Mouse (Mus musculus) megakaryocyte progenitor cell, adult 5-6 weeks (primary cell): ENCODE measurements around the gene Btn1a1. TPM values are rescaled to one million over a fixed set of nuclear protein-coding genes. Genes with fewer than 3 reads are reported as not detected.

ENCODE experiments used
- ATAC-seq: replicated peaks from 2 replicates; pipeline ENCODE4 v1.8.0; 2016; ENCODE audit warnings: mild to moderate bottlenecking, moderate TSS enrichment, inconsistent platforms; ENCODE audit not compliant: poor library complexity
- total RNA-seq, 2 experiments: library from RNA; stranded (forward) in 1 of 2; stranded (reverse) in 1 of 2; fragments of 157-497, 149-512 nt in 1 of 2; fragments of 200-1000 nt in 1 of 2; gene quantifications; 2 replicates each; pipeline versions ENCODE4 v1.2.3 to v1.2.4; 2015 to 2017

Gene Btn1a1
- total RNA-seq (2015): not detected in 2 replicates
- not detected in 2 replicates for total RNA-seq (2017)

- ATAC-seq: peak; percentile 44
Measured at GRCm38 (mm10) chr13:23465600-23466109, at the start of gene Btn1a1. Btn1a1 (minus strand) TSS chr13:23465901.

- no peak for ATAC-seq
Measured at GRCm38 (mm10) chr13:23515281-23515680, 49.6 kb upstream of the Btn1a1 start.

GRCm38 (mm10) chr13:23513517-23513916 lies 47.8 kb upstream of the Btn1a1 start:
- no peak for ATAC-seq

GRCm38 (mm10) chr13:23510127-23510526 lies 44.4 kb upstream of the Btn1a1 start:
- no peak for ATAC-seq

- ATAC-seq: peak; percentile 23; the same call in 1 of the 2 replicates
Measured at GRCm38 (mm10) chr13:23506819-23507515, 41.3 kb upstream of the Btn1a1 start.

GRCm38 (mm10) chr13:23506351-23506750 lies 40.6 kb upstream of the Btn1a1 start:
- ATAC-seq: peak; percentile 42

GRCm38 (mm10) chr13:23505662-23506345 lies 40.1 kb upstream of the Btn1a1 start:
- ATAC-seq: no peak

GRCm38 (mm10) chr13:23503797-23504196 lies 38.1 kb upstream of the Btn1a1 start:
- peak; percentile 60 for ATAC-seq

- no peak for ATAC-seq
Measured at GRCm38 (mm10) chr13:23502916-23503315, 37.2 kb upstream of the Btn1a1 start.

- no peak for ATAC-seq
Measured at GRCm38 (mm10) chr13:23502031-23502567, 36.4 kb upstream of the Btn1a1 start.

GRCm38 (mm10) chr13:23501511-23501910 lies 35.8 kb upstream of the Btn1a1 start:
- ATAC-seq: no peak

- peak; percentile 62 for ATAC-seq
Measured at GRCm38 (mm10) chr13:23500424-23501200, 34.9 kb upstream of the Btn1a1 start.

GRCm38 (mm10) chr13:23499943-23500342 lies 34.2 kb upstream of the Btn1a1 start:
- peak; percentile 9; the same call in 1 of the 2 replicates for ATAC-seq

- ATAC-seq: no peak
Measured at GRCm38 (mm10) chr13:23498653-23499052, 33.0 kb upstream of the Btn1a1 start.

GRCm38 (mm10) chr13:23497656-23498321 lies 32.1 kb upstream of the Btn1a1 start:
- ATAC-seq: peak; percentile 24; the same call in 1 of the 2 replicates

- no peak for ATAC-seq
Measured at GRCm38 (mm10) chr13:23495526-23495925, 29.8 kb upstream of the Btn1a1 start.

GRCm38 (mm10) chr13:23491990-23492389 lies 26.3 kb upstream of the Btn1a1 start:
- ATAC-seq: peak; percentile 47

GRCm38 (mm10) chr13:23491263-23491662 lies 25.6 kb upstream of the Btn1a1 start:
- no peak for ATAC-seq

GRCm38 (mm10) chr13:23490863-23491262 lies 25.2 kb upstream of the Btn1a1 start:
- no peak for ATAC-seq
